Mouse (Mus musculus) forebrain, embryonic 13.5 days (tissue): ENCODE measurements at regions not wholly inside any gene's neighbourhood (a gene's known extent, or its start where the extent isn't known, plus 50 kb on each side); places are given as distances from the start of the nearest gene placed in this dataset.

ENCODE experiments used
- ATAC-seq: fragments of 200-750 bp; cut with Nextera tagmentation; 2 replicates; pipeline ENCODE4 v1.8.0; 2017
- H3K27ac ChIP-seq: fragments of 300-500 bp; sonication (generic); 2 replicates; pipeline ENCODE4 v1.5.1; 2015; ENCODE audit warnings: inconsistent platforms, mild to moderate bottlenecking, moderate library complexity
- H3K27me3 ChIP-seq: fragments of 300-500 bp; sonication (generic); 2 replicates; pipeline ENCODE4 v1.6.1; 2015; ENCODE audit warnings: mild to moderate bottlenecking, inconsistent platforms
- H3K36me3 ChIP-seq: fragments of 300-500 bp; sonication (generic); 2 replicates; pipeline ENCODE4 v1.6.1; 2015; ENCODE audit warnings: mild to moderate bottlenecking, inconsistent platforms; ENCODE audit not compliant: poor library complexity, severe bottlenecking
- H3K4me1 ChIP-seq: fragments of 300-500 bp; sonication (generic); 2 replicates; pipeline ENCODE4 v1.6.1; 2015; ENCODE audit warnings: inconsistent platforms
- H3K4me2 ChIP-seq: fragments of 300-500 bp; sonication (generic); 2 replicates; pipeline ENCODE4 v1.6.1; 2015; ENCODE audit warnings: inconsistent platforms, mild to moderate bottlenecking, moderate library complexity
- H3K4me3 ChIP-seq: fragments of 300-500 bp; sonication (generic); 2 replicates; pipeline ENCODE4 v1.5.1; 2015; ENCODE audit warnings: mild to moderate bottlenecking, inconsistent platforms
- H3K9ac ChIP-seq: fragments of 300-500 bp; sonication (generic); 2 replicates; pipeline ENCODE4 v1.6.1; 2015; ENCODE audit warnings: mild to moderate bottlenecking, inconsistent platforms
- H3K9me3 ChIP-seq: fragments of 300-500 bp; sonication (generic); replicated peaks from 2 replicates; pipeline ENCODE4 v1.6.1; 2016; ENCODE audit warnings: inconsistent platforms
- WGBS: fragments of 180-500 bp; shearing (Covaris S2); methylation state at CpG from one replicate; pipeline ENCODE4 v1.1.7; 2015; 5-methylcytosine and 5-hydroxymethylcytosine counted together

- 82% methylated on average over 1 of the region's 1 CpGs for WGBS
- ATAC-seq = no peak
- no peak overlapping the region for H3K4me2 ChIP-seq
Observed at GRCm38 (mm10) chr13:53996867-53997266, 58.6 kb downstream of the Drd1 start.

GRCm38 (mm10) chr13:53992863-53993451 lies 62.5 kb downstream of the Drd1 start:
- WGBS = 83% methylated on average over 7 of the region's 7 CpGs
- no peak overlapping the region for H3K9ac ChIP-seq
- H3K36me3 ChIP-seq = no peaks in the 10 kb centered on the region
- no peak overlapping the region for H3K4me3 ChIP-seq
- ATAC-seq = no peak
- H3K4me1 ChIP-seq = no peaks in the 10 kb centered on the region
- no peaks in the 10 kb centered on the region for H3K9me3 ChIP-seq
- no peak overlapping the region for H3K27ac ChIP-seq
- H3K27me3 ChIP-seq = no peaks in the 10 kb centered on the region
- H3K4me2 ChIP-seq = no peak overlapping the region

More at GRCm38 (mm10) chr13:53996867-53997266, 58.6 kb downstream of the Drd1 start:
- Histone ChIP-seq H3K36me3 (no peaks in the 10 kb centered on the region), H3K9ac (no peak overlapping the region), H3K9me3 (no peaks in the 10 kb centered on the region), H3K27ac (no peak overlapping the region), H3K27me3 (no peaks in the 10 kb centered on the region), H3K4me1 (no peaks in the 10 kb centered on the region), H3K4me3 (no peak overlapping the region)

GRCm38 (mm10) chr13:53979226-53979625 lies 76.3 kb downstream of the Drd1 start:
- no peaks in the 10 kb centered on the region for H3K27me3 ChIP-seq
- H3K4me3 ChIP-seq = no peak overlapping the region
- H3K4me2 ChIP-seq = no peak overlapping the region
- WGBS = 75% methylated on average over 2 of the region's 2 CpGs
- no peaks in the 10 kb centered on the region for H3K36me3 ChIP-seq
- H3K27ac ChIP-seq = no peak overlapping the region
- no peaks in the 10 kb centered on the region for H3K9me3 ChIP-seq
- no peak overlapping the region for H3K9ac ChIP-seq
- ATAC-seq = no peak
- H3K4me1 ChIP-seq = no peaks in the 10 kb centered on the region

GRCm38 (mm10) chr13:53969421-53969820 lies 86.1 kb downstream of the Drd1 start:
- peaks cover 5% of the 10 kb centered on the region for H3K9me3 ChIP-seq
- H3K27me3 ChIP-seq = no peaks in the 10 kb centered on the region
- ATAC-seq = no peak
- no peak overlapping the region for H3K9ac ChIP-seq
- H3K4me1 ChIP-seq = no peaks in the 10 kb centered on the region
- H3K4me2 ChIP-seq = no peak overlapping the region
- no peaks in the 10 kb centered on the region for H3K36me3 ChIP-seq
- no peak overlapping the region for H3K27ac ChIP-seq
- no peak overlapping the region for H3K4me3 ChIP-seq
- 87% methylated on average over 2 of the region's 2 CpGs for WGBS

- Histone ChIP-seq H3K9ac (no peak overlapping the region), H3K4me3 (no peak overlapping the region), H3K36me3 (no peaks in the 10 kb centered on the region), H3K4me1 (no peaks in the 10 kb centered on the region), H3K27ac (no peak overlapping the region), H3K4me2 (no peak overlapping the region), H3K9me3 (no peaks in the 10 kb centered on the region), H3K27me3 (no peaks in the 10 kb centered on the region; the same call in 1 of the 2 replicates)
- no peak for ATAC-seq
- 93% methylated on average over 15 of the region's 15 CpGs for WGBS
Observed at GRCm38 (mm10) chr13:53956167-53956566, 99.3 kb downstream of the Drd1 start.

- WGBS = 3% methylated on average over 4 of the region's 4 CpGs
- no peak for ATAC-seq
- no peak overlapping the region for H3K4me3 ChIP-seq
- H3K9ac ChIP-seq = no peak overlapping the region
- H3K9me3 ChIP-seq = no peaks in the 10 kb centered on the region
- H3K4me2 ChIP-seq = no peak overlapping the region
- no peaks in the 10 kb centered on the region for H3K4me1 ChIP-seq
- no peak overlapping the region for H3K27ac ChIP-seq
- H3K27me3 ChIP-seq = no peaks in the 10 kb centered on the region
- H3K36me3 ChIP-seq = no peaks in the 10 kb centered on the region
Observed at GRCm38 (mm10) chr13:53948056-53948455, 107.4 kb downstream of the Drd1 start.

GRCm38 (mm10) chr13:53945681-53946080 lies 109.8 kb downstream of the Drd1 start:
- Histone ChIP-seq H3K9me3 (no peaks in the 10 kb centered on the region), H3K27me3 (no peaks in the 10 kb centered on the region), H3K36me3 (no peaks in the 10 kb centered on the region), H3K27ac (no peak overlapping the region), H3K4me2 (no peak overlapping the region), H3K4me1 (no peaks in the 10 kb centered on the region; the same call in 1 of the 2 replicates), H3K9ac (no peak overlapping the region), H3K4me3 (no peak overlapping the region)
- ATAC-seq = no peak
- 77% methylated on average over 5 of the region's 5 CpGs for WGBS

- ATAC-seq = peak; percentile 65
- H3K36me3 ChIP-seq = no peaks in the 10 kb centered on the region
- H3K4me2 ChIP-seq = no peak overlapping the region
- H3K27ac ChIP-seq = peak overlapping the region; percentile 41
- WGBS = 72% methylated on average over 13 of the region's 13 CpGs
- H3K27me3 ChIP-seq = no peaks in the 10 kb centered on the region
- H3K9ac ChIP-seq = no peak overlapping the region
- no peaks in the 10 kb centered on the region for H3K9me3 ChIP-seq
- H3K4me1 ChIP-seq = no peaks in the 10 kb centered on the region; the same call in 1 of the 2 replicates
- H3K4me3 ChIP-seq = no peak overlapping the region
Observed at GRCm38 (mm10) chr13:53941005-53941747, 114.3 kb downstream of the Drd1 start.

GRCm38 (mm10) chr13:53935174-53935699 lies 120.3 kb downstream of the Drd1 start:
- H3K9me3 ChIP-seq = no peaks in the 10 kb centered on the region
- H3K27me3 ChIP-seq = no peaks in the 10 kb centered on the region
- ATAC-seq = no peak
- 76% methylated on average over 14 of the region's 14 CpGs for WGBS
- no peak overlapping the region for H3K9ac ChIP-seq
- no peak overlapping the region for H3K4me2 ChIP-seq
- H3K4me1 ChIP-seq = no peaks in the 10 kb centered on the region
- no peaks in the 10 kb centered on the region for H3K36me3 ChIP-seq
- H3K4me3 ChIP-seq = no peak overlapping the region
- H3K27ac ChIP-seq = peak overlapping the region; percentile 36; the same call in 1 of the 2 replicates

GRCm38 (mm10) chr13:53934457-53934856 lies 121.0 kb downstream of the Drd1 start:
- Histone ChIP-seq H3K36me3 (no peaks in the 10 kb centered on the region), H3K27ac (no peak overlapping the region), H3K4me1 (no peaks in the 10 kb centered on the region), H3K27me3 (no peaks in the 10 kb centered on the region), H3K9me3 (no peaks in the 10 kb centered on the region), H3K4me3 (no peak overlapping the region), H3K4me2 (no peak overlapping the region), H3K9ac (no peak overlapping the region)
- 88% methylated on average over 6 of the region's 6 CpGs for WGBS
- no peak for ATAC-seq

- Histone ChIP-seq H3K27me3 (no peaks in the 10 kb centered on the region), H3K9ac (no peak overlapping the region), H3K4me1 (peaks cover 8% of the 10 kb centered on the region; the same call in 1 of the 2 replicates), H3K9me3 (no peaks in the 10 kb centered on the region), H3K4me3 (no peak overlapping the region), H3K4me2 (no peak overlapping the region), H3K36me3 (no peaks in the 10 kb centered on the region), H3K27ac (no peak overlapping the region)
- ATAC-seq = no peak
- WGBS = 94% methylated on average over 4 of the region's 4 CpGs
Observed at GRCm38 (mm10) chr13:53926128-53926527, 129.4 kb downstream of the Drd1 start.

GRCm38 (mm10) chr13:53924433-53924832 lies 131.1 kb downstream of the Drd1 start:
- no peak for ATAC-seq
- no peak overlapping the region for H3K4me2 ChIP-seq
- H3K4me1 ChIP-seq = peaks cover 8% of the 10 kb centered on the region; the same call in 1 of the 2 replicates
- no peak overlapping the region for H3K9ac ChIP-seq
- no peaks in the 10 kb centered on the region for H3K9me3 ChIP-seq
- no peak overlapping the region for H3K4me3 ChIP-seq
- H3K27ac ChIP-seq = 0 out of 2 replicates have a peak overlapping the region, but pooled peaks have one; percentile 16
- no peaks in the 10 kb centered on the region for H3K27me3 ChIP-seq
- H3K36me3 ChIP-seq = no peaks in the 10 kb centered on the region
- WGBS = 83% methylated on average over 4 of the region's 4 CpGs
